Mouse (Mus musculus): ENCODE data around the gene Sptbn2. TPM values are rescaled to one million over a fixed set of nuclear protein-coding genes. Genes with fewer than 3 reads are reported as not detected.

Sptbn2 gene
- polyA plus RNA-seq, 1 experiment from 2014 or later: 1.3 TPM

- TF ChIP-seq CTCF (IDR thresholded peaks at IDR 0.05; ENCODE audit: low read depth): no peak
- under 1% methylated on average over 40 of the region's 40 CpGs for WGBS
Observed at GRCm38 (mm10) chr19:4698205-4698677, 12.7 kb upstream of the Sptbn2 start, which contains the start of gene Gm960. TSS of gene Gm960 (minus strand) at chr19:4698668.

GRCm38 (mm10) chr19:4698856-4699255, 12.1 kb upstream of the Sptbn2 start:
- WGBS: 33% methylated on average over 8 of the region's 8 CpGs

More at GRCm38 (mm10) chr19:4698205-4698677, 12.7 kb upstream of the Sptbn2 start, which contains the start of gene Gm960:
- Histone ChIP-seq H3K9me3 (ENCODE audit: low read depth, low read length) (no peaks in the 10 kb centered on the region), H3K27me3 (ENCODE audit: insufficient read depth, low read length) (peaks cover 41% of the 10 kb centered on the region), H3K4me3 (ENCODE audit: low read depth, low read length) (peak within 1 kb of the TSS; percentile 46), H3K36me3 (ENCODE audit: insufficient read depth) (no peaks in the 10 kb centered on the region), H3K9ac (peak within 1 kb of the TSS; percentile 41), H3K4me1 (ENCODE audit: insufficient read depth) (no peaks in the 10 kb centered on the region), H3K27ac (ENCODE audit: low read depth) (no peak within 1 kb of the TSS), H3K4me2 (peak within 1 kb of the TSS; percentile 77)
- peak; percentile 71 for DNase-seq
- ATAC-seq (ENCODE audit: insufficient read depth): peak; percentile 70

GRCm38 (mm10) chr19:4699821-4700220, 11.1 kb upstream of the Sptbn2 start:
- no peak overlapping the region for H3K27ac ChIP-seq (ENCODE audit: low read depth)
- no peak for ATAC-seq (ENCODE audit: insufficient read depth)
- H3K9me3 ChIP-seq (ENCODE audit: low read depth, low read length): no peaks in the 10 kb centered on the region
- H3K27me3 ChIP-seq (ENCODE audit: insufficient read depth, low read length): peaks cover 41% of the 10 kb centered on the region
- no peaks in the 10 kb centered on the region for H3K4me1 ChIP-seq (ENCODE audit: insufficient read depth)
- no peak overlapping the region for H3K9ac ChIP-seq
- DNase-seq: no peak
- H3K4me2 ChIP-seq: no peak overlapping the region
- TF ChIP-seq CTCF (IDR thresholded peaks at IDR 0.05; ENCODE audit: low read depth): no peak
- no peaks in the 10 kb centered on the region for H3K36me3 ChIP-seq (ENCODE audit: insufficient read depth)
- H3K4me3 ChIP-seq (ENCODE audit: low read depth, low read length): no peak overlapping the region
- 46% methylated on average over 5 of the region's 5 CpGs for WGBS

More at GRCm38 (mm10) chr19:4698856-4699255, 12.1 kb upstream of the Sptbn2 start:
- H3K9ac ChIP-seq: no peak overlapping the region
- ATAC-seq (ENCODE audit: insufficient read depth) (no peak), DNase-seq (no peak)
- TF ChIP-seq CTCF (IDR thresholded peaks at IDR 0.05; ENCODE audit: low read depth): no peak
- no peaks in the 10 kb centered on the region for H3K4me1 ChIP-seq (ENCODE audit: insufficient read depth)
- no peak overlapping the region for H3K27ac ChIP-seq (ENCODE audit: low read depth)
- peak overlapping the region; percentile 77 for H3K4me2 ChIP-seq
- no peak overlapping the region for H3K4me3 ChIP-seq (ENCODE audit: low read depth, low read length)
- H3K36me3 ChIP-seq (ENCODE audit: insufficient read depth): no peaks in the 10 kb centered on the region
- H3K9me3 ChIP-seq (ENCODE audit: low read depth, low read length): no peaks in the 10 kb centered on the region
- peaks cover 41% of the 10 kb centered on the region for H3K27me3 ChIP-seq (ENCODE audit: insufficient read depth, low read length)

GRCm38 (mm10) chr19:4700656-4701055, 10.3 kb upstream of the Sptbn2 start:
- Histone ChIP-seq H3K27ac (ENCODE audit: low read depth) (no peak overlapping the region), H3K9me3 (ENCODE audit: low read depth, low read length) (no peaks in the 10 kb centered on the region), H3K27me3 (ENCODE audit: insufficient read depth, low read length) (peaks cover 37% of the 10 kb centered on the region), H3K4me3 (ENCODE audit: low read depth, low read length) (no peak overlapping the region), H3K9ac (no peak overlapping the region), H3K4me1 (ENCODE audit: insufficient read depth) (no peaks in the 10 kb centered on the region), H3K36me3 (ENCODE audit: insufficient read depth) (no peaks in the 10 kb centered on the region), H3K4me2 (no peak overlapping the region)
- TF ChIP-seq CTCF (IDR thresholded peaks at IDR 0.05; ENCODE audit: low read depth): no peak
- 60% methylated on average over 8 of the region's 8 CpGs for WGBS
- ATAC-seq (ENCODE audit: insufficient read depth): no peak
- DNase-seq: no peak

- WGBS: 51% methylated on average over 7 of the region's 7 CpGs
- Histone ChIP-seq H3K9me3 (ENCODE audit: low read depth, low read length) (no peaks in the 10 kb centered on the region), H3K27me3 (ENCODE audit: insufficient read depth, low read length) (peaks cover 37% of the 10 kb centered on the region), H3K27ac (ENCODE audit: low read depth) (no peak overlapping the region), H3K9ac (no peak overlapping the region), H3K4me2 (no peak overlapping the region), H3K36me3 (ENCODE audit: insufficient read depth) (no peaks in the 10 kb centered on the region), H3K4me3 (ENCODE audit: low read depth, low read length) (no peak overlapping the region), H3K4me1 (ENCODE audit: insufficient read depth) (no peaks in the 10 kb centered on the region)
- no peak for ATAC-seq (ENCODE audit: insufficient read depth)
- no peak for DNase-seq
- TF ChIP-seq CTCF (IDR thresholded peaks at IDR 0.05; ENCODE audit: low read depth): no peak
Observed at GRCm38 (mm10) chr19:4701221-4701620, 9.7 kb upstream of the Sptbn2 start.

GRCm38 (mm10) chr19:4708765-4709164, 2.2 kb upstream of the Sptbn2 start:
- no peak overlapping the region for H3K9ac ChIP-seq
- ATAC-seq (ENCODE audit: insufficient read depth): no peak
- H3K4me2 ChIP-seq: no peak overlapping the region
- peak; percentile 24 for DNase-seq
- no peaks in the 10 kb centered on the region for H3K4me1 ChIP-seq (ENCODE audit: insufficient read depth)
- TF ChIP-seq CTCF (IDR thresholded peaks at IDR 0.05; ENCODE audit: low read depth): no peak
- no peaks in the 10 kb centered on the region for H3K36me3 ChIP-seq (ENCODE audit: insufficient read depth)
- H3K9me3 ChIP-seq (ENCODE audit: low read depth, low read length): no peaks in the 10 kb centered on the region
- peaks cover 34% of the 10 kb centered on the region for H3K27me3 ChIP-seq (ENCODE audit: insufficient read depth, low read length)
- no peak overlapping the region for H3K4me3 ChIP-seq (ENCODE audit: low read depth, low read length)
- WGBS: 79% methylated on average over 10 of the region's 10 CpGs
- H3K27ac ChIP-seq (ENCODE audit: low read depth): no peak overlapping the region

- peak; percentile 58 for ATAC-seq (ENCODE audit: insufficient read depth)
- no peak for TF ChIP-seq CTCF (IDR thresholded peaks at IDR 0.05; ENCODE audit: low read depth)
- WGBS: under 1% methylated on average over 47 of the region's 65 CpGs
Observed at GRCm38 (mm10) chr19:4711601-4712155, 711 bp downstream of the Sptbn2 start.

More at GRCm38 (mm10) chr19:4711601-4712155, 711 bp downstream of the Sptbn2 start:
- Histone ChIP-seq H3K4me2 (peak overlapping the region; percentile 100), H3K9me3 (ENCODE audit: low read depth, low read length) (no peaks in the 10 kb centered on the region), H3K27me3 (ENCODE audit: insufficient read depth, low read length) (peaks cover 46% of the 10 kb centered on the region), H3K36me3 (ENCODE audit: insufficient read depth) (no peaks in the 10 kb centered on the region), H3K4me3 (ENCODE audit: low read depth, low read length) (peak overlapping the region; percentile 51), H3K9ac (peak overlapping the region; percentile 52), H3K27ac (ENCODE audit: low read depth) (no peak overlapping the region), H3K4me1 (ENCODE audit: insufficient read depth) (no peaks in the 10 kb centered on the region)
- peak; percentile 34 for DNase-seq

Data from lung, embryonic 14.5 days (tissue).